Mouse (Mus musculus) testis, adult 2 months (tissue): ENCODE data around the gene Cox10.

Experiments used
- CTCF ChIP-seq: fragments of 200-500 bp; IDR thresholded peaks from 2 replicates; pipeline ENCODE4 v1.5.1; 2012; ENCODE audit warnings: low read depth, mild to moderate bottlenecking, inconsistent platforms, low read length, moderate library complexity; ENCODE audit not compliant: control insufficient read depth, insufficient read depth, insufficient replicate concordance
- POLR2A ChIP-seq: fragments of 200-500 bp; IDR thresholded peaks from 2 replicates; pipeline ENCODE4 v1.6.1; 2012; ENCODE audit warnings: low read depth, mild to moderate bottlenecking, inconsistent platforms, low read length, moderate library complexity; ENCODE audit not compliant: control insufficient read depth

GRCm38 (mm10) chr11:64115101-64115500, 35.8 kb upstream of the Cox10 start:
- TF ChIP-seq CTCF: no peak
- TF ChIP-seq POLR2A: no peak
